Mouse (Mus musculus): ENCODE results near the gene Gm10053.

Gene Gm10053

DNA sequence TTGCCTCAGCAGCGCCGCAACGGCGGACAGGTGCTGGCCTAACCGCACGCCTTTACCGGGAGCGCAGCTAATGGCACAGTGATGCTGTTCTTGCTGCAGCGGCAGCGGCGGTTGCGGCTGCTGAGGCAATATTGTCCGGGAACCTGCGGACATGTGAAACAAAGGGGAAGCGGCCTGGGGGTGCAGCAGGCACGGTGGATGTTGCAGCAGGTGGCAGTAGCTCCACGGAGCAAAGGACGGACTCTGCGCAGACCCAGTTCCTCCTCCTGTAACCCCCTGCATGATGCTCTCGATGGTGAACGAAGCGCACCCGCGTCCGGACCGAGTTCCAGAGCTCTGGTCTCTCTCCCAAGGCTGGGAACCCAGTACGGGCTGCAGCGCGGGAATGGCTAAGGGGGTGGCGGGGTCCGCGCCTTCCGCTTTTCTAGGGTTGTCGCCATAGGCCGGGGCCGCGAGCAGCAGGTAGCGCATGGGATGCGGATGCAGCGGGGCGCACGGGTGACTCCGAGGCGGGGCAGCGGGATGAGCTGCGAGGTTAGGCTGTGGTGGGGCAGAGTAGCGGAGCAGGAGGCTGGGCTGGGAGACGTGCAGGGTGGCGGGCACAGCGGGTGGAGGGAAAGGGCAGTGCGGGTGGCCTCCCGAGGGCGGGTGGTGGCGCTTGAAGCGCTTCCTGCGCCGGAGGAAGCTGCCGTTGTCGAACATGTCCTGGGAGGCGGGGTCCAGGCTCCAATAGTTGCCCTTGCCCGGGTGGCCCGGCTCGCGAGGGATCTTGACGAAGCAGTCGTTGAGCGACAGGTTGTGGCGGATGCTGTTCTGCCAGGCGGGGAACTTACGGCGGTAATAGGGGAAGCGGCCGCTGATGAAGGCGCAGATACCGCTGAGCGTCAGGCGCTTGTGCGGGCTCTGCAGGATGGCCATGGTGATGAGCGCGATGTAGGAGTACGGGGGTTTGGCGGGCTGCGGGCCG lies 24.4 kb downstream of the Gm10053 start:
- peak; percentile 32 to 42 for DNase-seq

DNA sequence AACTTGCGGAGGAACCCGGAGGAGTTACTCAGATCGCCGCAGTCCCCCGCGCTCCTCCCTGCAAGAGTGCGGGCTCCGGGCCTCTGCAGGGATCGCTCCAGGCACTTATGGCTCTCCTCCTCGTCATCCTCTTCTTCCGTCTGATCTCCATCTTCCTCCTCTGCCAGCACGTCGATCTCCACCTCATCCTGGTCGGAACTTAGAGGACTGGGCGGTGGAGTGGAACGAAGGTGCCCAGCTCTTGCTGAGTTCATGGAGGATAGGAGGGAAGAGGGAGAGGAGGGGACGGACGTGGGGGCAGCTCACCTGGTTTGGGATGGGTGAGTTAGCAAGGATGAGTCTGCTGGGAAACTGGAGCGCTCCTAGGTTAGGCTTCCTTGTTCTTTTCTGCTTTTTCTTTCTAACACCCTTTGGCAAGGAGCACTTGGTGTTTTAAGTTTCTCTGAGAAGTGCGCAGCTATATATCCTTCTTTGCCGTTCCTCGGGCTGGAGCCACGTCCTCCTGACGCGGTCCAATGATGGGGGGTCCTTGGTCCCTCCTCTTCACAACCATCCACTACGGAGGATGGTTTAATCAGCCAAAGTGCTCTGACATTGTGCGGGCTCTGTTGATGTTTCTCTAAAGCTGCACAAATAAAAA lies 25.2 kb downstream of the Gm10053 start, which contains the start of gene Foxd4:
Gene Foxd4, minus strand, starts transcription at position 617 of the 640 bp plus-strand sequence.
- no peak for DNase-seq

DNA sequence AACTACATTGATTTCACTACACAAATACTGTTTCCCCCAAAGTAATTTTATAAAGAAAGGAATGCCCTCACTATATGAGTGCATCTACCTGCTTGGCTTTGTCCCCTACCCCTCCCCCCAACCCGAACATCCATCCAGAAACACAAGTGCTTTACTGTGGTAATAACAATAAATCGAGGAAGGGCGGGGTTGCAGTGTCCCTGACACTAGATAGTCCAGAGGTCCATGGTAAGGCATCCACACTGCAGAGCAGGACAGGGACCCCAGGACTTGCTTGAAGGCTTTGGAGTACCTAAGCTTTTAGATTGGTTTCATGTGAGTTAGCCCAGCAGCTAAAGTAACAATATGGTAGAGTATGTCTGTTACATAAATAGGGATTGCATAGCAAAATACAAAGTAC lies 26.2 kb downstream of the Gm10053 start:
- no peak for DNase-seq

- no peak for DNase-seq
Measured at GRCm38 (mm10) chr19:24902256-24902655, 26.8 kb downstream of the Gm10053 start.

DNA sequence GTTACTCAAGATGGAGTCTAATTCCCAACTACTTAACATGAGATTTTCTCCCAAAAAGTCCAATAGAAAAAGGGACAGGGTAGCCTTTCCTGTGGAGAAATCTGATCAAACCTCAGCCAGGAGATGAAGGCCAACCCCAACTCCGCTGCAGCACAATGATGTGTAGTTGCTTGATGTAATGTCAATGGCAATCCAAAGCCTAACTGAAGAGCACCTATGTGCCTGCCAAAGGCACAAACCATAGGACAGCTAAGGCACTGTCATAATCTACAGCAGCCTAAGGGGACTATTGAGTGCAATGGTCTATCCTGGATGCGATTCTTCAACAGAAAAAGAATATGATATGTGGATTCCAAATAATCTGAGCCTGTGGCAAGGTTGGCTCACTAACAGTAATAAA lies 27.3 kb downstream of the Gm10053 start:
- DNase-seq, result no peak

GRCm38 (mm10) chr19:24907655-24908054 lies 32.2 kb downstream of the Gm10053 start:
- no peak for DNase-seq

DNA sequence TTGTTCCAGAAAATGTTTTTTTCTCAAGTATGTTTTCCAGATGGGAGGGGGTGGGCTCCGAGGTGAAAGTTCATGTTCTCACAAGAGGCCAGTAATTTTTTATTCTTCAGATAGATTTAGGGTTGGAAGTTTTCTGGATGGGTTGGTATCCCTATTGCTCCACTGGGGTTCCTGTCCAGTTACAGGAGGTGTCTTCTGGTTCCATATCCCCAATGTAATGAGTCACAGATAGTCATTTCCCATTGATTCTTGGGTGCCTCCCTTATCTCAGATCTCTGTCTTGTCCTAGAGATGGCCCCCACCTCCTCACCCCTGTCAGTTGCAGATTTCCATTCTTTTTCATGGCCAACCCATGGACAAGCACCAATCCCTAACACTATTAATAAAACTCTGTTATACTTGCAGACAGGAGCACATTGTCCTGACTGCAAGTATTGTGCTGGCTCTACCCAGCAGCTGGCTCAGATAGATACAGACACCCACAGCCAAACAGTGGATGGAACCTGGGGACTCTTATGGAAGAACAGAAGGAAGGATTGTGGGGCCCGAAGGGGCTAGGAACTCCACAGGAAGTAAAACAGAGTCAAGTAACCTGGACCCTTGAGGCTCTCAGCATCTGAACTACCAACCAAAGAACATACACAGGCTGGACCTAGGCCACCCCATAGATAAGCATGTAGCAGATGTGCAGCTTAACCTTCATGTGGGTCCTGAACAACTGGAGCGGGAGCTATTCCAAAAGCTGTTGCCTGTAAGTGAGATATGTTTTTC lies 33.1 kb downstream of the Gm10053 start:
- peak in 1 of 2 experiments; percentile 1 for DNase-seq

- DNase-seq, result no peak
Measured at GRCm38 (mm10) chr19:24920866-24921265, 45.4 kb downstream of the Gm10053 start.
